Mouse (Mus musculus) heart, postnatal 25 days (tissue): ENCODE results near the gene 1700025G04Rik. TPM values are rescaled to one million over a fixed set of nuclear protein-coding genes. Genes with fewer than 3 reads are reported as not detected.

Experiments
- DNase-seq: peaks from one replicate; pipeline ENCODE4 v3.0.0; 2022; ENCODE audit warnings: low spot score
- intact Hi-C: fragments of 180-260 bp; cut with DNase I; formaldehyde crosslinking; loops from one replicate; pipeline ENCODE4 v1.15.1; 2025
- total RNA-seq, 2 experiments: library from RNA; stranded (reverse); gene quantifications; 2 replicates each; pipeline ENCODE4 v1.2.3; 2021

1700025G04Rik gene
- 10 to 100 TPM; 39.7 to 43.3 TPM for total RNA-seq

GRCm38 (mm10) chr1:152090018-152090553 is at the start of gene 1700025G04Rik:
TSS of gene 1700025G04Rik (minus strand) at chr1:152090125.
- peak; percentile 81 for DNase-seq
- intact Hi-C loops, result loop anchor here (5.0 kb wide), 2 partner anchors 37 to 268 kb away; no protein-coding TSS in a partner anchor

GRCm38 (mm10) chr1:152139496-152139895 is 49.6 kb upstream of the 1700025G04Rik start:
- no peak for DNase-seq
- intact Hi-C loops, result no loop called here

- intact Hi-C loops, result no loop called here
Observed at GRCm38 (mm10) chr1:152130029-152130727, 40.3 kb upstream of the 1700025G04Rik start.

GRCm38 (mm10) chr1:152125451-152125850 is 35.5 kb upstream of the 1700025G04Rik start:
- no peak for DNase-seq
- intact Hi-C loops, result loop anchor here (5.0 kb wide), 1 partner anchor 33 kb away; the partner anchor contains the start of gene 1700025G04Rik

More at GRCm38 (mm10) chr1:152130029-152130727, 40.3 kb upstream of the 1700025G04Rik start:
- peak; percentile 25 for DNase-seq

- intact Hi-C loops, result no loop called here
- DNase-seq, result no peak
Observed at GRCm38 (mm10) chr1:152110123-152110522, 20.2 kb upstream of the 1700025G04Rik start.

- no peak for DNase-seq
- intact Hi-C loops, result no loop called here
Observed at GRCm38 (mm10) chr1:152106136-152106535, 16.2 kb upstream of the 1700025G04Rik start.

GRCm38 (mm10) chr1:152105246-152105645 is 15.3 kb upstream of the 1700025G04Rik start:
- no peak for DNase-seq
- intact Hi-C loops, result no loop called here

GRCm38 (mm10) chr1:152101746-152102145 is 11.8 kb upstream of the 1700025G04Rik start:
- intact Hi-C loops, result no loop called here
- DNase-seq, result no peak

- intact Hi-C loops, result no loop called here
- DNase-seq, result no peak
Observed at GRCm38 (mm10) chr1:152096045-152096444, 6.1 kb upstream of the 1700025G04Rik start.

- DNase-seq, result peak; percentile 34
- intact Hi-C loops, result loop anchor here (5.0 kb wide), 2 partner anchors 36 to 269 kb away; no protein-coding TSS in a partner anchor
Observed at GRCm38 (mm10) chr1:152090564-152091545, 930 bp upstream of the 1700025G04Rik start.

- intact Hi-C loops, result loop anchor here (5.0 to 10.0 kb wide), 3 partner anchors 47 to 242 kb away; no protein-coding TSS in a partner anchor
- DNase-seq, result peak; percentile 3
Observed at GRCm38 (mm10) chr1:152089526-152089925, 399 bp downstream of the 1700025G04Rik start.

- DNase-seq, result peak; percentile 3
- intact Hi-C loops, result loop anchor here (5.0 to 10.0 kb wide), 3 partner anchors 47 to 242 kb away; no protein-coding TSS in a partner anchor
Observed at GRCm38 (mm10) chr1:152088791-152089401, 1.0 kb downstream of the 1700025G04Rik start.

GRCm38 (mm10) chr1:152088030-152088429 is 1.9 kb downstream of the 1700025G04Rik start:
- DNase-seq, result no peak
- intact Hi-C loops, result loop anchor here (5.0 to 10.0 kb wide), 3 partner anchors 46 to 241 kb away; no protein-coding TSS in a partner anchor

GRCm38 (mm10) chr1:152086951-152087350 is 3.0 kb downstream of the 1700025G04Rik start:
- intact Hi-C loops, result loop anchor here (5.0 to 10.0 kb wide), 3 partner anchors 45 to 240 kb away; no protein-coding TSS in a partner anchor
- DNase-seq, result no peak

- no peak for DNase-seq
- intact Hi-C loops, result loop anchor here (5.0 to 10.0 kb wide), 3 partner anchors 43 to 238 kb away; no protein-coding TSS in a partner anchor
Observed at GRCm38 (mm10) chr1:152085561-152085960, 4.4 kb downstream of the 1700025G04Rik start.

- intact Hi-C loops, result loop anchor here (5.0 to 10.0 kb wide), 3 partner anchors 42 to 237 kb away; no protein-coding TSS in a partner anchor
- DNase-seq, result peak; percentile 49
Observed at GRCm38 (mm10) chr1:152084638-152085345, 5.1 kb downstream of the 1700025G04Rik start.

GRCm38 (mm10) chr1:152081954-152082711 is 7.8 kb downstream of the 1700025G04Rik start:
- intact Hi-C loops, result loop anchor here (10.0 kb wide), 1 partner anchor 107 kb away; no protein-coding TSS in a partner anchor
- no peak for DNase-seq

GRCm38 (mm10) chr1:152081121-152081520 is 8.8 kb downstream of the 1700025G04Rik start:
- DNase-seq, result no peak
- intact Hi-C loops, result loop anchor here (10.0 kb wide), 1 partner anchor 106 kb away; no protein-coding TSS in a partner anchor
